Mouse (Mus musculus) stomach, postnatal 0 days (tissue): ENCODE results near the gene Dkk3. TPM values are rescaled to one million over a fixed set of nuclear protein-coding genes. Genes with fewer than 3 reads are reported as not detected.

ENCODE experiments used
- ATAC-seq: fragments of 200-750 bp; cut with Nextera tagmentation; 2 replicates; pipeline ENCODE4 v1.8.0; 2017; ENCODE audit not compliant: low FRiP score, low TSS enrichment
- DNase-seq: peaks from one replicate; pipeline ENCODE4 v3.0.0-alpha.2; 2016; ENCODE audit warnings: low spot score
- H3K27ac ChIP-seq: fragments of 300-500 bp; sonication (generic); replicated peaks from 2 replicates; pipeline ENCODE4 v1.5.1; 2014; ENCODE audit warnings: mild to moderate bottlenecking, control low read depth
- H3K27me3 ChIP-seq: fragments of 300-500 bp; sonication (generic); 2 replicates; pipeline ENCODE4 v1.6.1; 2014; ENCODE audit warnings: low read length; ENCODE audit not compliant: control insufficient read depth, insufficient read depth
- H3K36me3 ChIP-seq: fragments of 300-500 bp; sonication (generic); 2 replicates; pipeline ENCODE4 v1.6.1; 2014; ENCODE audit warnings: low read length, mixed read lengths; ENCODE audit not compliant: control insufficient read depth, insufficient read depth
- H3K4me1 ChIP-seq: fragments of 300-500 bp; sonication (generic); replicated peaks from 2 replicates; pipeline ENCODE4 v1.6.1; 2014; ENCODE audit warnings: antibody characterized with exemption; ENCODE audit not compliant: control insufficient read depth, insufficient read depth
- H3K4me2 ChIP-seq: fragments of 300-500 bp; sonication (generic); replicated peaks from 2 replicates; pipeline ENCODE4 v1.6.1; 2014; ENCODE audit warnings: low read depth, mild to moderate bottlenecking, control low read depth, moderate library complexity
- H3K4me3 ChIP-seq: fragments of 300-500 bp; sonication (generic); 2 replicates; pipeline ENCODE4 v1.5.1; 2014; ENCODE audit warnings: low read depth, low read length, control low read depth
- H3K9ac ChIP-seq: fragments of 300-500 bp; sonication (generic); 2 replicates; pipeline ENCODE4 v1.6.1; 2014; ENCODE audit warnings: mild to moderate bottlenecking, low read length, control low read depth, mixed read lengths
- H3K9me3 ChIP-seq: fragments of 300-500 bp; sonication (generic); 2 replicates; pipeline ENCODE4 v1.6.1; 2016; ENCODE audit warnings: low read length; ENCODE audit not compliant: control insufficient read depth
- CTCF ChIP-seq: IDR thresholded peaks from 2 replicates; pipeline ENCODE4 v1.5.1; 2016; ENCODE audit warnings: antibody characterized with exemption, low read depth, mild to moderate bottlenecking, moderate library complexity
- EP300 ChIP-seq: optimal IDR thresholded peaks from 2 replicates; pipeline ENCODE3; 2016; ENCODE audit warnings: antibody characterized with exemption
- WGBS: fragments of 180-500 bp; shearing (Covaris S2); extraction: QIAGEN DNeasy Blood & Tissue Kit; methylation state at CpG from one replicate; pipeline ENCODE4 v1.1.7; 2014; 5-methylcytosine and 5-hydroxymethylcytosine counted together
- polyA plus RNA-seq: library from polyadenylated mRNA; unstranded; fragments of >200 nt; fragmentation: Nextera tagmentation; extraction: Ambion mirVana; gene quantifications from 2 replicates; pipeline ENCODE4 v1.2.1, GENCODE M21; 2015

Dkk3 gene
- polyA plus RNA-seq, 1 experiment from 2014 or later: 40.0 TPM

GRCm38 (mm10) chr7:112125625-112126260 is 33.1 kb downstream of the Dkk3 start:
- DNase-seq: no peak
- Histone ChIP-seq H3K9me3 (no peaks in the 10 kb centered on the region), H3K36me3 (no peaks in the 10 kb centered on the region), H3K4me2 (no peak overlapping the region), H3K27ac (no peak overlapping the region), H3K4me3 (no peak overlapping the region), H3K9ac (no peak overlapping the region), H3K4me1 (no peaks in the 10 kb centered on the region), H3K27me3 (no peaks in the 10 kb centered on the region)
- no peak for TF ChIP-seq EP300
- no peak for TF ChIP-seq CTCF
- 69% methylated on average over 7 of the region's 7 CpGs for WGBS
- no peak for ATAC-seq

- Histone ChIP-seq H3K36me3 (no peaks in the 10 kb centered on the region), H3K4me2 (no peak overlapping the region), H3K9me3 (no peaks in the 10 kb centered on the region), H3K4me1 (no peaks in the 10 kb centered on the region), H3K4me3 (no peak overlapping the region), H3K9ac (no peak overlapping the region), H3K27ac (no peak overlapping the region), H3K27me3 (no peaks in the 10 kb centered on the region)
- 89% methylated on average over 5 of the region's 5 CpGs for WGBS
- ATAC-seq: no peak
- TF ChIP-seq EP300 (no peak), CTCF (no peak)
- DNase-seq: no peak
These were observed 35.2 kb downstream of the Dkk3 start for GRCm38 (mm10) chr7:112123612-112124011.

GRCm38 (mm10) chr7:112121866-112122500 is 36.9 kb downstream of the Dkk3 start:
- no peak overlapping the region for H3K9ac ChIP-seq
- no peaks in the 10 kb centered on the region for H3K9me3 ChIP-seq
- no peaks in the 10 kb centered on the region for H3K27me3 ChIP-seq
- no peak overlapping the region for H3K4me2 ChIP-seq
- no peak for DNase-seq
- H3K36me3 ChIP-seq: no peaks in the 10 kb centered on the region
- H3K4me3 ChIP-seq: no peak overlapping the region
- 82% methylated on average over 11 of the region's 11 CpGs for WGBS
- no peak overlapping the region for H3K27ac ChIP-seq
- no peak for TF ChIP-seq CTCF
- no peak for TF ChIP-seq EP300
- ATAC-seq: no peak
- H3K4me1 ChIP-seq: no peaks in the 10 kb centered on the region

GRCm38 (mm10) chr7:112120861-112121810 is 37.7 kb downstream of the Dkk3 start:
- WGBS: 73% methylated on average over 11 of the region's 11 CpGs
- no peaks in the 10 kb centered on the region for H3K9me3 ChIP-seq
- no peak for ATAC-seq

GRCm38 (mm10) chr7:112119248-112119647 is 39.6 kb downstream of the Dkk3 start:
- ATAC-seq (no peak), DNase-seq (no peak)
- H3K4me1 ChIP-seq: no peaks in the 10 kb centered on the region
- H3K9me3 ChIP-seq: no peaks in the 10 kb centered on the region
- no peak overlapping the region for H3K4me3 ChIP-seq
- no peaks in the 10 kb centered on the region for H3K27me3 ChIP-seq
- H3K27ac ChIP-seq: no peak overlapping the region
- no peaks in the 10 kb centered on the region for H3K36me3 ChIP-seq
- H3K4me2 ChIP-seq: no peak overlapping the region
- 85% methylated on average over 7 of the region's 7 CpGs for WGBS
- TF ChIP-seq CTCF (no peak), EP300 (no peak)
- no peak overlapping the region for H3K9ac ChIP-seq

More at GRCm38 (mm10) chr7:112120861-112121810, 37.7 kb downstream of the Dkk3 start:
- TF ChIP-seq EP300 (no peak), CTCF (no peak)
- no peak overlapping the region for H3K9ac ChIP-seq
- no peaks in the 10 kb centered on the region for H3K27me3 ChIP-seq
- no peak overlapping the region for H3K4me3 ChIP-seq
- H3K4me1 ChIP-seq: no peaks in the 10 kb centered on the region
- no peak for DNase-seq
- H3K4me2 ChIP-seq: no peak overlapping the region
- no peak overlapping the region for H3K27ac ChIP-seq
- H3K36me3 ChIP-seq: no peaks in the 10 kb centered on the region
